Mouse (Mus musculus): ENCODE data around the gene Slc25a26.

GRCm38 (mm10) chr6:94620287-94620686 lies 120.2 kb downstream of the Slc25a26 start:
- TF ChIP-seq CTCF (IDR thresholded peaks at IDR 0.05; ENCODE audit: extremely low read depth, insufficient read depth, low read length), result no peak
- TF ChIP-seq POLR2A (IDR thresholded peaks at IDR 0.05; ENCODE audit: extremely low read depth, insufficient read depth, low read length), result no peak

All from cortical plate, adult 2 months (tissue).